Comparison of ENCODE assay signal across 8 mouse cellular contexts in genomic region chr4:101664160-101664750, GRCm38 (mm10). TPM values are rescaled to one million over a fixed set of nuclear protein-coding genes. Genes with fewer than 3 reads are reported as not detected.
DNase-seq lines count a peak whose midpoint lies in the region; ATAC-seq and TF ChIP-seq lines count a peak whose summit lies in the region.

No protein-coding gene starts in this region.

- ATAC-seq in midbrain, embryonic 16.5 days = no peak
- peak; percentile 59; the same call in 1 of the 2 replicates for ATAC-seq in liver, embryonic 14.5 days (ENCODE audit: insufficient read depth)

- H3K27me3 ChIP-seq in midbrain, embryonic 10.5 days (ENCODE audit: low read depth, poor library complexity, severe bottlenecking) = no peaks in the 10 kb centered on the region
- H3K27me3 ChIP-seq in midbrain, embryonic 16.5 days (ENCODE audit: control insufficient read depth, insufficient read depth, low read depth, low read length) = no peaks in the 10 kb centered on the region
- H3K27me3 ChIP-seq in embryonic facial prominence, embryonic 10.5 days (replicated peaks; ENCODE audit: low read depth, poor library complexity, severe bottlenecking) = no peaks in the 10 kb centered on the region
- no peaks in the 10 kb centered on the region for H3K27me3 ChIP-seq in liver, embryonic 14.5 days (ENCODE audit: control insufficient read depth, insufficient read depth, low read length)

- peak; percentile 23 for DNase-seq in gastrocnemius, adult 18-20 months (ENCODE audit: low spot score)
- no peak for DNase-seq in gastrocnemius, postnatal 25 days
- DNase-seq in midbrain, embryonic 10.5 days (ENCODE audit: low spot score) = peak; percentile 63
- DNase-seq in adrenal gland, postnatal 25 days = peak; percentile 68
- peak; percentile 60 for DNase-seq in embryonic facial prominence, embryonic 10.5 days (ENCODE audit: low spot score)
- DNase-seq in liver, embryonic 14.5 days (ENCODE audit: low read depth in 3 of 3, low spot score in 3 of 3) = peak in 1 of 3 experiments; percentile 40
- DNase-seq in right cerebral cortex, postnatal 25 days = peak; percentile 23

- no peak overlapping the region for H3K4me3 ChIP-seq in midbrain, embryonic 10.5 days
- H3K4me3 ChIP-seq in midbrain, embryonic 16.5 days (ENCODE audit: low read depth, low read length) = no peak overlapping the region
- no peak overlapping the region for H3K4me3 ChIP-seq in embryonic facial prominence, embryonic 10.5 days
- no peak overlapping the region for H3K4me3 ChIP-seq in liver, embryonic 14.5 days (ENCODE audit: insufficient read depth in 1 of 2, low read depth in 2 of 2, low read length in 2 of 2)

- no peak overlapping the region for H3K27ac ChIP-seq in midbrain, embryonic 10.5 days (replicated peaks)
- no peak overlapping the region for H3K27ac ChIP-seq in midbrain, embryonic 16.5 days (ENCODE audit: low read length)
- no peak overlapping the region for H3K27ac ChIP-seq in embryonic facial prominence, embryonic 10.5 days (replicated peaks)
- H3K27ac ChIP-seq in liver, embryonic 14.5 days = no peak overlapping the region

- no peak overlapping the region for H3K9ac ChIP-seq in midbrain, embryonic 16.5 days (ENCODE audit: low read depth, low read length)
- no peak overlapping the region for H3K9ac ChIP-seq in liver, embryonic 14.5 days (replicated peaks)

- H3K9me3 ChIP-seq in midbrain, embryonic 10.5 days (replicated peaks) = no peaks in the 10 kb centered on the region
- H3K9me3 ChIP-seq in midbrain, embryonic 16.5 days (replicated peaks; ENCODE audit: control insufficient read depth, low read length, poor library complexity, severe bottlenecking) = no peaks in the 10 kb centered on the region
- peaks cover 5% of the 10 kb centered on the region; the same call in 1 of the 2 replicates for H3K9me3 ChIP-seq in embryonic facial prominence, embryonic 10.5 days
- H3K9me3 ChIP-seq in liver, embryonic 14.5 days (ENCODE audit: control insufficient read depth, low read length) = no peaks in the 10 kb centered on the region

- H3K4me2 ChIP-seq in midbrain, embryonic 16.5 days (ENCODE audit: low read length) = no peak overlapping the region
- no peak overlapping the region for H3K4me2 ChIP-seq in liver, embryonic 14.5 days (ENCODE audit: low read depth)

- peak; percentile 77 for TF ChIP-seq CTCF in liver, embryonic 14.5 days (IDR thresholded peaks at IDR 0.05; ENCODE audit: low read depth)

- no peak for TF ChIP-seq EP300 in liver, embryonic 14.5 days (IDR thresholded peaks at IDR 0.05; ENCODE audit: low read depth)

- 62% methylated on average over 9 of the region's 9 CpGs for WGBS in midbrain, embryonic 10.5 days
- WGBS in midbrain, embryonic 16.5 days = 61% methylated on average over 9 of the region's 9 CpGs
- 70% methylated on average over 9 of the region's 9 CpGs for WGBS in embryonic facial prominence, embryonic 10.5 days
- 69% methylated on average over 9 of the region's 9 CpGs for WGBS in liver, embryonic 14.5 days (ENCODE audit: insufficient replicate concordance)

- H3K36me3 ChIP-seq in midbrain, embryonic 10.5 days = peaks cover 45% of the 10 kb centered on the region
- H3K36me3 ChIP-seq in midbrain, embryonic 16.5 days (ENCODE audit: control insufficient read depth, insufficient read depth, low read length) = peaks cover 13% of the 10 kb centered on the region
- H3K36me3 ChIP-seq in embryonic facial prominence, embryonic 10.5 days (replicated peaks) = peaks cover 50% of the 10 kb centered on the region
- H3K36me3 ChIP-seq in liver, embryonic 14.5 days (replicated peaks; ENCODE audit: control insufficient read depth, insufficient read depth, low read depth) = peaks cover 25% of the 10 kb centered on the region

- H3K4me1 ChIP-seq in midbrain, embryonic 10.5 days = no peaks in the 10 kb centered on the region
- no peaks in the 10 kb centered on the region for H3K4me1 ChIP-seq in midbrain, embryonic 16.5 days (ENCODE audit: control insufficient read depth, insufficient read depth, low read length)
- no peaks in the 10 kb centered on the region for H3K4me1 ChIP-seq in embryonic facial prominence, embryonic 10.5 days
- H3K4me1 ChIP-seq in liver, embryonic 14.5 days (replicated peaks; ENCODE audit: control insufficient read depth in 2 of 2, insufficient read depth in 2 of 2, low read length in 1 of 2) = no peaks in the 10 kb centered on the region

RNA-seq across cellular contexts. Expression of gene Leprot, which starts 16.7 kb away (rescaled TPM):
- 10 to 100 TPM in 1 of 2 experiments, 1 to 10 TPM in 1; 7.4 to 10.4 TPM for total RNA-seq in gastrocnemius, adult 18-20 months (2021)
- 10 to 100 TPM; 10.3 to 12.2 TPM for total RNA-seq in gastrocnemius, postnatal 25 days (2021)
- 65.6 and 73.6 TPM in 2 replicates for polyA plus RNA-seq in midbrain, embryonic 10.5 days (2016; fragmentation: Nextera tagmentation; extraction: Ambion mirVana)
- polyA plus RNA-seq in midbrain, embryonic 16.5 days (2015; fragmentation: Nextera tagmentation; extraction: Ambion mirVana) = 108 and 111 TPM in 2 replicates
- 57.8 and 81.7 TPM in 2 replicates for total RNA-seq in adrenal gland, postnatal 25 days (2021)
- polyA plus RNA-seq in embryonic facial prominence, embryonic 10.5 days (2016; fragmentation: Nextera tagmentation; extraction: Ambion mirVana) = 59.8 and 67.7 TPM in 2 replicates
- polyA plus RNA-seq in liver, embryonic 14.5 days (2012; rRNA removed) = 35.5 and 43.7 TPM in 2 replicates
- 51.1 and 55.6 TPM in 2 replicates for polyA plus RNA-seq in liver, embryonic 14.5 days (2014; fragmentation: Nextera tagmentation; extraction: Ambion mirVana)

RNA-seq across cellular contexts. Expression of gene Lepr, which starts 52.9 kb away (rescaled TPM):
- 1 to 10 TPM; 1.5 to 2.4 TPM for total RNA-seq in gastrocnemius, adult 18-20 months (2021)
- 1 to 10 TPM; 1.5 to 1.9 TPM for total RNA-seq in gastrocnemius, postnatal 25 days (2021)
- 1.8 and 2.0 TPM in 2 replicates for polyA plus RNA-seq in midbrain, embryonic 10.5 days (2016; fragmentation: Nextera tagmentation; extraction: Ambion mirVana)
- 2.5 and 3.6 TPM in 2 replicates for polyA plus RNA-seq in midbrain, embryonic 16.5 days (2015; fragmentation: Nextera tagmentation; extraction: Ambion mirVana)
- total RNA-seq in adrenal gland, postnatal 25 days (2021) = 11.8 and 14.5 TPM in 2 replicates
- polyA plus RNA-seq in embryonic facial prominence, embryonic 10.5 days (2016; fragmentation: Nextera tagmentation; extraction: Ambion mirVana) = 2.5 and 3.3 TPM in 2 replicates
- polyA plus RNA-seq in liver, embryonic 14.5 days (2012; rRNA removed) = 0.22 and 0.31 TPM in 2 replicates
- polyA plus RNA-seq in liver, embryonic 14.5 days (2014; fragmentation: Nextera tagmentation; extraction: Ambion mirVana) = 0.57 and 0.97 TPM in 2 replicates
